Mouse (Mus musculus) cerebellum, adult 2 months (tissue): Measurements from ENCODE around the gene Stil.

Experiments used
- CTCF ChIP-seq: fragments of 200-500 bp; IDR thresholded peaks from 2 replicates; pipeline ENCODE4 v1.5.1; 2011; ENCODE audit warnings: low read depth, mild to moderate bottlenecking, control low read depth, low read length, moderate library complexity, borderline replicate concordance; ENCODE audit not compliant: insufficient read depth
- POLR2A ChIP-seq: fragments of 200-500 bp; IDR thresholded peaks from 2 replicates; pipeline ENCODE4 v1.6.1; 2011; ENCODE audit warnings: low read length, control low read depth, borderline replicate concordance; ENCODE audit not compliant: insufficient read depth

DNA sequence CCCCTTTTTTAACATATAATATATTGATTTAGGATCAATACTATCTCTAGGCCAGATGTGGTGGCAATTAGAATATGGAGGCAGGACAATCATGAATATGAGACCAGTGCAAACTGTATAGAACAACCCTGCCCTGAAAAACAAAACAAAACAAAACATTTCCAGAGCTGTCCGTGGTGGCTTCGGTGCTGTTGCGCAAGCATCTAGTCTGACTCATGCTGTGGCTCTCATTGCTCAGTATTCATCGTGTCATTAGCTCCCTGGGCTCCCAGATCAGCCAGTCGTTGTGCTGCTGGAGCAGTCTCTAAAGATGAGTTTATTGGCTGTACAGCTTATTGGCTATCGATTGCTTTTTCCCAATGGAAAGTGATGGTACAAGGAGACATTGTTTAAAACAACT is 35.1 kb downstream of the Stil start:
- no peak for TF ChIP-seq CTCF
- TF ChIP-seq POLR2A, result no peak
